Mouse (Mus musculus) embryonic facial prominence, embryonic 13.5 days (tissue): ENCODE measurements around the gene Isx. TPM values are rescaled to one million over a fixed set of nuclear protein-coding genes. Genes with fewer than 3 reads are reported as not detected.

Experiments
- ATAC-seq: fragments of 200-750 bp; cut with Nextera tagmentation; 2 replicates; pipeline ENCODE4 v1.8.0; 2017; ENCODE audit warnings: low read depth; ENCODE audit not compliant: insufficient number of reproducible peaks, insufficient read depth, low FRiP score, low TSS enrichment
- H3K27ac ChIP-seq: fragments of 300-500 bp; sonication (generic); 2 replicates; pipeline ENCODE4 v1.5.1; 2015; ENCODE audit warnings: moderate library complexity, mild to moderate bottlenecking, inconsistent platforms
- H3K27me3 ChIP-seq: fragments of 300-500 bp; sonication (generic); 2 replicates; pipeline ENCODE4 v1.6.1; 2015; ENCODE audit warnings: mild to moderate bottlenecking, inconsistent platforms
- H3K36me3 ChIP-seq: fragments of 300-500 bp; sonication (generic); 2 replicates; pipeline ENCODE4 v1.6.1; 2015; ENCODE audit warnings: mild to moderate bottlenecking, inconsistent platforms
- H3K4me1 ChIP-seq: fragments of 300-500 bp; sonication (generic); 2 replicates; pipeline ENCODE4 v1.6.1; 2015; ENCODE audit warnings: inconsistent platforms
- H3K4me2 ChIP-seq: fragments of 300-500 bp; sonication (generic); 2 replicates; pipeline ENCODE4 v1.6.1; 2015; ENCODE audit warnings: moderate library complexity, mild to moderate bottlenecking, inconsistent platforms
- H3K4me3 ChIP-seq: fragments of 300-500 bp; sonication (generic); 2 replicates; pipeline ENCODE4 v1.5.1; 2015; ENCODE audit warnings: mild to moderate bottlenecking, inconsistent platforms
- H3K9ac ChIP-seq: fragments of 300-500 bp; sonication (generic); 2 replicates; pipeline ENCODE4 v1.6.1; 2015; ENCODE audit warnings: mild to moderate bottlenecking, inconsistent platforms
- H3K9me3 ChIP-seq: fragments of 300-500 bp; sonication (generic); 2 replicates; pipeline ENCODE4 v1.6.1; 2016; ENCODE audit warnings: inconsistent platforms
- WGBS: fragments of 180-500 bp; shearing (Covaris S2); methylation state at CpG from one replicate; pipeline ENCODE4 v1.1.7; 2015; ENCODE audit warnings: mixed read lengths; 5-methylcytosine and 5-hydroxymethylcytosine counted together
- polyA plus RNA-seq: library from polyadenylated mRNA; unstranded; fragments of >200 nt; fragmentation: Nextera tagmentation; extraction: Ambion mirVana; gene quantifications from 2 replicates; pipeline ENCODE4 v1.2.1, GENCODE M21; 2015

The Isx gene
- not detected in 2 replicates for polyA plus RNA-seq

GRCm38 (mm10) chr8:74872940-74873339, at the start of gene Isx:
Isx (plus strand) TSS chr8:74873173.
- Histone ChIP-seq H3K4me3 (no peak within 1 kb of the TSS), H3K36me3 (no peaks in the 10 kb centered on the region), H3K27me3 (no peaks in the 10 kb centered on the region), H3K9ac (no peak within 1 kb of the TSS), H3K4me2 (no peak within 1 kb of the TSS), H3K9me3 (no peaks in the 10 kb centered on the region), H3K4me1 (no peaks in the 10 kb centered on the region), H3K27ac (no peak within 1 kb of the TSS)
- WGBS = 85% methylated on average over 3 of the region's 3 CpGs
- ATAC-seq = no peak

- Histone ChIP-seq H3K9me3 (no peaks in the 10 kb centered on the region), H3K27ac (no peak overlapping the region), H3K27me3 (no peaks in the 10 kb centered on the region), H3K4me3 (no peak overlapping the region), H3K9ac (no peak overlapping the region), H3K36me3 (no peaks in the 10 kb centered on the region), H3K4me2 (no peak overlapping the region), H3K4me1 (no peaks in the 10 kb centered on the region)
- no peak for ATAC-seq
- WGBS = 75% methylated on average over 3 of the region's 3 CpGs
Measured at GRCm38 (mm10) chr8:74827689-74828088, 45.3 kb upstream of the Isx start.

GRCm38 (mm10) chr8:74831322-74831721, 41.7 kb upstream of the Isx start:
- Histone ChIP-seq H3K4me1 (no peaks in the 10 kb centered on the region), H3K9ac (no peak overlapping the region), H3K4me3 (no peak overlapping the region), H3K27me3 (no peaks in the 10 kb centered on the region), H3K27ac (no peak overlapping the region), H3K4me2 (no peak overlapping the region), H3K9me3 (no peaks in the 10 kb centered on the region), H3K36me3 (no peaks in the 10 kb centered on the region)
- no peak for ATAC-seq
- WGBS = 77% methylated on average over 5 of the region's 5 CpGs

- no peak overlapping the region for H3K4me3 ChIP-seq
- 48% methylated on average over 1 of the region's 1 CpGs for WGBS
- H3K9me3 ChIP-seq = no peaks in the 10 kb centered on the region
- no peaks in the 10 kb centered on the region for H3K36me3 ChIP-seq
- no peaks in the 10 kb centered on the region for H3K4me1 ChIP-seq
- ATAC-seq = no peak
- H3K27ac ChIP-seq = no peak overlapping the region
- H3K27me3 ChIP-seq = no peaks in the 10 kb centered on the region
- H3K4me2 ChIP-seq = no peak overlapping the region
- H3K9ac ChIP-seq = no peak overlapping the region
Measured at GRCm38 (mm10) chr8:74834246-74834645, 38.7 kb upstream of the Isx start.

GRCm38 (mm10) chr8:74847376-74848048, 25.5 kb upstream of the Isx start:
- Histone ChIP-seq H3K27me3 (no peaks in the 10 kb centered on the region), H3K4me1 (no peaks in the 10 kb centered on the region), H3K4me2 (no peak overlapping the region), H3K9me3 (no peaks in the 10 kb centered on the region), H3K36me3 (no peaks in the 10 kb centered on the region), H3K4me3 (no peak overlapping the region), H3K9ac (no peak overlapping the region), H3K27ac (no peak overlapping the region)
- WGBS = 15% methylated on average over 12 of the region's 12 CpGs
- ATAC-seq = no peak

GRCm38 (mm10) chr8:74848707-74849106, 24.3 kb upstream of the Isx start:
- ATAC-seq = no peak
- no peak overlapping the region for H3K4me3 ChIP-seq
- no peaks in the 10 kb centered on the region for H3K36me3 ChIP-seq
- H3K4me2 ChIP-seq = no peak overlapping the region
- WGBS = 87% methylated on average over 1 of the region's 1 CpGs
- no peak overlapping the region for H3K9ac ChIP-seq
- H3K9me3 ChIP-seq = no peaks in the 10 kb centered on the region
- H3K27ac ChIP-seq = no peak overlapping the region
- H3K27me3 ChIP-seq = no peaks in the 10 kb centered on the region
- H3K4me1 ChIP-seq = no peaks in the 10 kb centered on the region

GRCm38 (mm10) chr8:74850971-74851370, 22.0 kb upstream of the Isx start:
- no peaks in the 10 kb centered on the region for H3K36me3 ChIP-seq
- no peak overlapping the region for H3K27ac ChIP-seq
- no peak overlapping the region for H3K9ac ChIP-seq
- no peaks in the 10 kb centered on the region for H3K9me3 ChIP-seq
- no peak overlapping the region for H3K4me2 ChIP-seq
- H3K4me3 ChIP-seq = no peak overlapping the region
- no peak for ATAC-seq
- H3K4me1 ChIP-seq = no peaks in the 10 kb centered on the region
- H3K27me3 ChIP-seq = no peaks in the 10 kb centered on the region

GRCm38 (mm10) chr8:74851837-74852236, 21.1 kb upstream of the Isx start:
- Histone ChIP-seq H3K36me3 (no peaks in the 10 kb centered on the region), H3K4me1 (no peaks in the 10 kb centered on the region), H3K27me3 (no peaks in the 10 kb centered on the region), H3K9ac (no peak overlapping the region), H3K4me3 (no peak overlapping the region), H3K9me3 (no peaks in the 10 kb centered on the region), H3K4me2 (no peak overlapping the region), H3K27ac (no peak overlapping the region)
- WGBS = 14% methylated on average over 3 of the region's 3 CpGs
- ATAC-seq = no peak

- no peak for ATAC-seq
- no peak overlapping the region for H3K27ac ChIP-seq
- 28% methylated on average over 5 of the region's 5 CpGs for WGBS
- H3K9me3 ChIP-seq = no peaks in the 10 kb centered on the region
- H3K36me3 ChIP-seq = no peaks in the 10 kb centered on the region
- no peaks in the 10 kb centered on the region for H3K27me3 ChIP-seq
- no peak overlapping the region for H3K9ac ChIP-seq
- no peaks in the 10 kb centered on the region for H3K4me1 ChIP-seq
- no peak overlapping the region for H3K4me2 ChIP-seq
- no peak overlapping the region for H3K4me3 ChIP-seq
Measured at GRCm38 (mm10) chr8:74853488-74853887, 19.5 kb upstream of the Isx start.

- H3K4me1 ChIP-seq = no peaks in the 10 kb centered on the region
- no peak overlapping the region for H3K4me2 ChIP-seq
- H3K27me3 ChIP-seq = no peaks in the 10 kb centered on the region
- H3K36me3 ChIP-seq = no peaks in the 10 kb centered on the region
- H3K9me3 ChIP-seq = no peaks in the 10 kb centered on the region
- no peak overlapping the region for H3K27ac ChIP-seq
- 89% methylated on average over 4 of the region's 4 CpGs for WGBS
- ATAC-seq = no peak
- H3K4me3 ChIP-seq = no peak overlapping the region
- no peak overlapping the region for H3K9ac ChIP-seq
Measured at GRCm38 (mm10) chr8:74854786-74855185, 18.2 kb upstream of the Isx start.

GRCm38 (mm10) chr8:74855341-74855740, 17.6 kb upstream of the Isx start:
- WGBS = 90% methylated on average over 3 of the region's 3 CpGs
- Histone ChIP-seq H3K27ac (no peak overlapping the region), H3K27me3 (no peaks in the 10 kb centered on the region), H3K9me3 (no peaks in the 10 kb centered on the region), H3K4me2 (no peak overlapping the region), H3K9ac (no peak overlapping the region), H3K36me3 (no peaks in the 10 kb centered on the region), H3K4me3 (no peak overlapping the region), H3K4me1 (no peaks in the 10 kb centered on the region)
- no peak for ATAC-seq

- Histone ChIP-seq H3K4me1 (no peaks in the 10 kb centered on the region), H3K27me3 (no peaks in the 10 kb centered on the region), H3K9me3 (no peaks in the 10 kb centered on the region), H3K9ac (no peak overlapping the region), H3K36me3 (no peaks in the 10 kb centered on the region), H3K27ac (no peak overlapping the region), H3K4me2 (no peak overlapping the region), H3K4me3 (no peak overlapping the region)
- 93% methylated on average over 4 of the region's 4 CpGs for WGBS
- ATAC-seq = no peak
Measured at GRCm38 (mm10) chr8:74859241-74859640, 13.7 kb upstream of the Isx start.
